Mouse (Mus musculus) liver, adult 2 months (tissue): ENCODE measurements around the gene Tceal5.

ENCODE experiments used
- CTCF ChIP-seq: fragments of 200-500 bp; IDR thresholded peaks from 2 replicates; pipeline ENCODE4 v1.5.1; 2011; ENCODE audit warnings: low read depth, low read length, control low read depth
- POLR2A ChIP-seq: fragments of 200-500 bp; IDR thresholded peaks from 2 replicates; pipeline ENCODE4 v1.6.1; 2011; ENCODE audit warnings: low read length, control low read depth; ENCODE audit not compliant: insufficient read depth; ENCODE audit errors: extremely low read depth

DNA sequence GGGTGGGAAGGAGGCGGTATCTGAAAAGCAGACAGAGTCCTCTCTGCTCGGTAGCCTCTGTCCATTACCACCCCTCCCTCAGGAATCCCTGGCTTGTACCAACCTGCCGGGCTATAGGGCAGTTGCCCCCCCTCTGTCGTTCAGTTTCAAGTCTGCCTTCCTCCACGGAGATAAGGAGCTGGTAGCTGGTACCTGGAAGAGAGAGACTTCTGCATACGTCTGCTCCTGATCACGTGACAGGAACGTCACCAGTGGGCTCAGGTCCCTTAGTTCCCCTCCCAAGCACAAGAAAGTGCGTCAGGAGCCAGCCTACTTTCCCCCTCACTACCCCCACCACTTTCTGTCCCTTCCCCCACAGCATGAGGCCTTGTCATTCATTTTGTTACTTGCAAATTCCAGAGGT is at the start of gene Tceal5:
- TF ChIP-seq CTCF (no peak), POLR2A (no peak)
